Mouse (Mus musculus) urinary bladder, postnatal 25 days (tissue): ENCODE measurements around the gene Zfp658.
A peak's percentile ranks its signal among the peaks of the same experiment; 100 is the strongest.

Source experiments
- DNase-seq: peaks from one replicate; pipeline ENCODE4 v3.0.0; 2022; ENCODE audit warnings: low spot score

Gene Zfp658

DNA sequence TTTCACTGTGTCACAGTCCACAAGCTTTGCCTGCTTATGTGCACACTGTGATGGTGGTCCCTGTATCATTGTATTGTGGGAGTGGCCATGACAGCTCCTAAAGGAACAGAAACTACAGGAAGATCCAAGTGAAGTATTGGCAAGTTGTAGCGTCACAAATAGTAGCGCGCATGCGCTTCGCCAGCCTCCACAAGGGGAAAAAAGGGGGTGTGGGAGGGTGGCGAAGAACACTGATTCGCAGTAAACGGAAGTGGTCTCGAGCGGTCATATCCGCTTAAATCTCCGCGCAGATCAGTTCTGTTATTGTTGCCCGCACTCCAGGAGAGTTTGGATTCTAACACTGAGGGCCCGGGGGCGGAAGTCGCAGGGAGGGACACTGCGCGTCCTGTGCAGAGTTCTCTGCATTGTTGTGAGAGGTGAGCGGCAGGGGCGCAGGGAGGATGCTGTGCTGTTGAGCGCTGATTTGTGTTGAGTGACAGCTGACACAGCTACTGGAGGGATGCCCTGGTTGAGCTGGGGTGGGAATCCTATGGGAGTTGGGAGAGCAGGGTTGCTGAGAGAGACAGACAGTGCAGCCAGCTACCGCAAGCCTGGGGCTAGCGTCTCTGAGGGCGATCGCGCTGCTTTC is at the start of gene Zfp658:
Zfp658 (plus strand) TSS at position 251 of the 628 bp plus-strand sequence.
- peak; percentile 73 for DNase-seq

- no peak for DNase-seq
Observed at GRCm38 (mm10) chr7:43512519-43512918, 49.5 kb upstream of the Zfp658 start.

GRCm38 (mm10) chr7:43515076-43515475 is 47.0 kb upstream of the Zfp658 start:
- no peak for DNase-seq

DNA sequence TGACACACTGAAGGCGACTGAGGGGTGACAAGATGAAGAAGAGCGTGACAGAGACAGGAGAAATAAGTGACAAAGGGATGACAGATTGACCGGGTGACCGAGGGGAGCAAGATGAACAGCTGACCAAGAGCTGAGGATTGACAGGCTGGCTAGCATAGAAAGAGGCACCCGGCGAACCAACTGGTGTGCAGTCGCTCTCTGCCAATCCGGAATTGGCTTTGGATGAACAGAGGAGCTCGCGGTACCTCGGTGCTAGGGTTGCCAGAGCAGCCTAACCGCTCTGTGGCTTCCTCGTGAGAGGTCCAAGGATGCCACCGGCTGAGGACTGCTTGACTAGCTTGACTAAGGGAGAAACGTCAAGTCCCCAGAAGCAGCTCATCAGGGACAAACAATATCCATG is 43.7 kb upstream of the Zfp658 start:
- no peak for DNase-seq

- DNase-seq, result no peak
Observed at GRCm38 (mm10) chr7:43522776-43523175, 39.3 kb upstream of the Zfp658 start.

DNA sequence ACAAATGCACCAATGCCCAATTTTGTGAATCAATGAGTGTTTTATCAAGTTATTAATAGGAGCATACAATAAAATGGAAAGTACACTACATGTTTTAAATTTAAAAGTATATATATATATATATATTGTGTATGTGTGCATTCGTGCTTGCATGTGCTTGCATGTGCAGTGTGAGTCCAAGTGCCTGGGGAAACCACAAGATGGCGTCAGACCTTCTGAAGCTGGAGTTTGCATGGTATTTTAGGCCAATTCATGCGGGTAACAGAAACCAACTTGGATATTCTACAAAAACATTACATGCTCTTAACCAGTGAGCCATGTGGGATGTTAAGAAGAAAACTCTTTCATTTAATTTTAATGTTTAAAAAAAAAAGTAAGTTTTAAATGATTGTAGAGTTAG is 36.7 kb upstream of the Zfp658 start:
- DNase-seq, result no peak

DNA sequence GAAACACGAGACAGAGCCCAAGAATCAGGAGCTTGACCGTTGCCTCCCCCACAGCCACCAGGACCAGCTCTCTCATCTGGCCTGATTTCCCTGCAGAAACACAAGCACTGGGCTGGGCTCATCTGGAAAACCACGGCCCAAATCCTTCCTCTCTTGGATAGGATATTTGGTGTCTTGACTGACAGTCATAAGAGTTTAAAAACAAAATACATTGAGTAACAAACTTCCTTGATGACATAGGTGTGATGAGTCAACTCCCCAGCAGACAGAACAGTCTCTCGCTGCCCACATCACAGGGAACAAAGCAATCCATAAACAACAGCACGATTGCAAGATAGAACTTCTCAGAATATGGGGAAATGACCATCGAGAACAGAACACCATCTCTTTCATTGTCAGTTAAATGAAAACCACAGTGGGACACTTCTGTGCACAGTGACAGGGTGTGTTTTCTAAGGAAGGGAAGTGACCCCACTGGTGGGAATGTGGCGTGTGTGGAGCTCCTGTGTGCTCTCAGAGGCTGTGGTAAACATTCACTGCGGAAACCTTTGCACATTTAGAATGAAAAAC is 31.8 kb upstream of the Zfp658 start:
- DNase-seq, result no peak

DNA sequence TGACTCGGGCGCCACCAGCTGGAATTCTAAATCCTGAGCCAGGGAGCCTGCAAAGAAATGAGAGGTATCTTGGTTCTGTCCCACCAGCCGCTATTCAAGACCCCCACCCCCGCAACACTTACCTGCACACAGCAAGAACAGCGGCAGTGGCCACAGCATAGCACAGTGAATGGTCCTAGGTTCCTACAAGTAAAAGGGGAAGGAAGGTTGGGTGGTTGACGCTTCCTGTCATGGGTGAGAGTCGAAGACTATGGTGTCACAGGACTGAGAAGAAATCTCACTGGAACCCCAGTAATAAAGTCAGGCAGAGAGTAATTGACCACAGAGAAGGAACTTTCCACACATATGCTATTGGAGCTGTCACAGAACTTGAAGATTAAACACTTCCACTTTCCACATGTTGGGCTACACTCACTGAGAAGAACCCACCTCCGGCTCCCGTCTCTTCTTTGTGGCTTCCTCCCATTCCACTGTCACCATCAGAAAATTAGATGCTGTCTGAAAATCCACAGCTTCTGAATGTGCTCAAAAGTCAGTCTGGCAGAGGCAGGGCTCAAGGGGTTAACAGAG is 29.0 kb upstream of the Zfp658 start:
- no peak for DNase-seq

DNA sequence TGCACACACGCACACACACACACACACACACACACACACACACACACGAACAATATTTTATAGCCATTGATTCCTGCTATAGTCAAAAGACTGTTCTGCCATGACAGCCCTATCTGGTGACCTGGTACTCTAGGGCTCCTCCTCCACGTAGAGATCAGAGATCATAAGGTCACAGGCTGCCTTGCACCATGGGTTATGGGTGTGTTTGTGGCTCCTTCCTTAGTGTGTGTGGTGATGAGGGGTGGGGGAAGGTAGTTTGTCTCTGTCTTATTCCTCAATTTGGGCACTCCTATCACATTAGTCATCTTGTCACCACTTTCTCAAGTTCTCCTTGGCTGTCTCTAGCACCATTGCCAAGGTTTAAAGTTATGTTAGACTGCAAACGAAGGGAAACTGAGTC is 23.5 kb upstream of the Zfp658 start:
- DNase-seq, result no peak

- DNase-seq, result no peak
Observed at GRCm38 (mm10) chr7:43544225-43544977, 17.7 kb upstream of the Zfp658 start, which contains the start of gene Cd33. TSS of gene Cd33 (minus strand) at chr7:43544428.

DNA sequence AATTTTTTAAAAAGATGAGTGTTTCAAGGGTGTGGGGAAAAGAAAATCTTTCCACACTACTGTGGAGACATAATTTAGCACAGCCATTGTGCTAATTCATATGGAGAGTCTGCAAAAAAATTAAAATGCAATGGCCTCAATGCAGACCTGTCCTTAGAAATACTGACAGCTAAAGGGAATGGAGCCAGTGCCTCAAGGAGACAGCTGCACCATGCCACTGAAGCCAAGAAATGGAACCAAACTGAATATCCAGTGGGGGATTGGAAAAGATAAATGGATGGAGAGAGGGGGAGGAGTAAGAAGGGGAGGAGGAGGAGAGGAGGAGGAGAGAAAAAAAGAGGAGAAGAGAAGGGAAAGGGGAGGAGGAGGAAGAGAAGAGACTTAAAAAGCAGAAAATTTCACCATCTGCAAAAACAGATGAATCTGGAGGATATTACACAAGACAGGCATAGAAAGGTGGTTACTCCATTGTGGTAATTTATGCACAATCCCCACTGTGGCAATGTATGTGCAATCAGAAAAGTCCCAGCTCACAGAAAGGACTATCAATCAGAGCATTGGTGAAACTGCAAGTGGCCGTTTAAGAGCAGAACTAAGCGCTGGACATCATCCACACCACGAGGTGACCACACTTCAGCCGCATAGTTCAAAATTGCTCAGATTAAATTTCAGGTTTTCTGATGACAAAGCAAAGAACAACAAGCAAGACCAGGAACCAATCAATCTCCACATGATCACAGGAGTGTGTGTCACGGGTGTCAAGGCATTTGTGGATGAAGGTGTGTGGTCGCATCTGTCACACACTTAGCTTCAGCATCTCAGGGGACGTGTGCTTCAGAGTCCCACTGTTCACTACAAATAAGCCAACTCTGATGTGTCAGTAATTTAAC is 16.2 kb upstream of the Zfp658 start:
- DNase-seq, result no peak

DNA sequence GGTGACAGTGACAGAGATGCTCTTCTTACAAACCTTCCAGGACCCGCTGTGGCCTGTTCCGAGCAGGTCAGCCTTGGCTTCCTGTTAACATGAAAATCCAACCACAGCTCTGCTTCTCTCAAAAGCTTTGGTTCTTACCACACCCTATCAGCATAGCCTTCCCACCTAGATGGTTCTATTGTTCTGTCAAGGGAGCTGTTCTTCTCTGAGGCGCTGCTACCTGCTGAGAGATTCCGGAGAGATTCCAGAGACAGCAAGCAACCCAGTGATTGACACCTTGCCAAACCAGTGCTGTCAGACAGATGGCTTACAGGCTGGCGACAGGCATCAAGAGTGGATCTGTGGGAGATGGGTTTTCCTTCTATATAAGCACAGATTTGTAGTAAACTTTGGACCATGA is 14.4 kb upstream of the Zfp658 start:
- no peak for DNase-seq

- DNase-seq, result no peak
Observed at GRCm38 (mm10) chr7:43548206-43548605, 13.8 kb upstream of the Zfp658 start.

DNA sequence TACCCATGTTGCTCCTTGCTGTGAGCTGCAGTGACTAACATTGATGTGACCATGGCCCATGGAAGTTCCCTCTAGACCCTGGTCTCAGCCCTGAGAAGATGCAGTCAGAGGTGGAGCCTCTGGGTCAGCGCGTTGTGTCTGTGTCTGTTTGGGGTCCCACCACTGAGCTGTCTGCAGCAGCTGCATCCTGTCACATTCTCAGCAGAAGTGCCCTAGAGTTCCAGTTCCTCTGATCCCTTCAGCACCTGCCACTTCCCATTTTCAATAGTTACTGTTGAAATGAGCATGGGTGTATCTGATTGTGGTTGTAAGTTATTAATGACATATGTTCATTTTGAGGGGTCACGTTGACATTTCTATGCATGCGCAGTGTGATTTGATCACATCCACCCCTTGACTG is 8.9 kb upstream of the Zfp658 start:
- DNase-seq, result no peak

DNA sequence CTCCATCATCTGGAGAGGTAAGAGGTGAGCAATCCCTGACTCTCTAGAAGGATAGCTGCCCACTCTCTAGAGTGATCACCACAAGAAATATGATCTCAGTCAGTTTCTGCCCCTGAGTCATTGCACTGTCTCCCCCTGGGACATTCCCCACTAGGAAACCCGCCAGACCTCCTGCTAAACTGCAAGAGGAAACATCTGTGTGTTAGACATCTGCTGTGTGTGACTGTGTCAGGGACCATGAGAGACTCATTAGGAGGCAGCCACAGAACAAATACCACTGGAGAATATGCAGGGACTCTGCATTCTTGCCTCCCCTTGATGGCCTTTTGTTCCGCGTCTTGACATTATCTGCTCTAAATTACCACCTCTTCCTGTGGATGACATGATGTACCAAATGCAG is 7.5 kb upstream of the Zfp658 start:
- no peak for DNase-seq

GRCm38 (mm10) chr7:43555351-43555750 is 6.7 kb upstream of the Zfp658 start:
- DNase-seq, result no peak

DNA sequence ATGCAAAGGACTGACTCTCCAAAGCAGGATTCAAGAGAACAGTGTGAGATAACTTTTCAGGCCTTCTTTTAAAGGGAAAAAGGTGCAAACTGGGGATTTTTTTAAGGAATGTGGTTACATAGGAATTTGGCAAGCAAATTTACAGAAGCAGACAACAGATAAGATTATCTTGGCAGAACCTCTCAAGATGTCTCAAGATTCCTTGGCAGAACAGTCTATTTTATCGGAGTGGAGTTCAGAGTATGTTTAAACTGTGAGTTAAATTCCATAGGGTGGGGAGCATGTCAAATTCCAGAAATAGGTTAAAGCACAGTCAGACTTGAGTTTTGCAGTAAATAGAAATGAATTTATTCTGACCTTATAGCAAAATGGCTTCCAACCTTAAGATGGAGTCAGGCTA is 5.2 kb upstream of the Zfp658 start:
- no peak for DNase-seq

- no peak for DNase-seq
Observed at GRCm38 (mm10) chr7:43562651-43563070, 605 bp downstream of the Zfp658 start.

DNA sequence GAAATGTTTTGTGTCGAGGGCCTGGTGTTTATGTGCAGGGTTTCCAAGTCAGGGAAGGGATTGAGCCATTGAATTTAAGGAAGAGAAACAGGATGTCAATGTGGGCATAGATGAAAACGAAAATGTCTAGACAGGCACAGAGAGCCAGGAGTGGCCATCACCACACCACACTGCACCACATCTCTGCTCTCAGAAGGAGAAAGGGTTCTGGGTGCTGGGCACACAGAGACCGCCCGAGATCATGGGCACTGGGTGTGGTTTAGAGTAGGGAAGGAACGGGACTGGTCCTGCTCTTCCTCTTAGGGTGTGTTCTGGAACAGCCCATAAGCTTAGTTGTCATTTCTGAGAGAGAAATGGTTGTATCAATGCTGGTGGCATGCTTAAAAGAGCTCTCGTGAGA is 1.2 kb downstream of the Zfp658 start:
- DNase-seq, result no peak

- DNase-seq, result no peak
Observed at GRCm38 (mm10) chr7:43571216-43571615, 9.2 kb downstream of the Zfp658 start.

DNA sequence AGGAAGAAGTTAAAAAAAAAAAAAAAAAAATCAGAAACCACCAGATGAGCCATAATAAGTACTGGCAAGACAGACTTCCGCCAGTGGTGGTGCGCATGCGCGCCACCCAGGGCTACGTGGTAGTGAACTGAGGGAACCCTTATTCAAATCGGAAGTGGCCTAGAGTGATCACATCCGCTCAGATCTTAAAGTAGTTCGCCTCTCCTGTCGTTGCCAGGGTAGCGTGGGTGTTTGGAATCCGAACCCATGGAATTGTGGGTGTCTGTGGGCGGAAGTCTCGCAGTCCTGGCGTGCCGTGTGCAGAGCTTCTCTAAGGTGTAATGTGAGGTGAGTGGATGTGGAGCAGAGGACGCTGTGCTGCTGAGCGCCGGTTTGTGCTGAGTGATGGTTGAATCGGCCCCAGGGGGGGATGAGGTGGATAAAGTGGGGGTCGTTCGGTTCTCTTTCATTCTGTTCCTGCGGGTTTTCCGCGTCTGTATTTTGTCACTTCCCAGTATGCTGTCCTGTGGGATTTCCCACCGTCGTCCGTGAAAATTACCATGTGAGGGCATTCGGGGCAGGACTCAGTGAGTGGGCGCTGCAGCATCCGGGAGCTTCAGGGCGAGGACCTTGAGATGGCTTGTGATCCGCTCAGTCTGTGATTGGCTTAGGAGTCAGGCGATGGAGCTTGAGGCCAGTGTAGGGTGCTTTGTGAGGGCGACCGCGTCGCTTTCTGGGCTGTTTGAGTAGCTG is 17.6 kb downstream of the Zfp658 start, which contains the start of gene Zfp719:
Zfp719 (plus strand) TSS at position 171 of the 732 bp plus-strand sequence.
- DNase-seq, result peak; percentile 79
